Mouse (Mus musculus) cerebellum, adult 2 months (tissue): ENCODE measurements around the gene Tbl1x.

ENCODE experiments used
- CTCF ChIP-seq: fragments of 200-500 bp; IDR thresholded peaks from 2 replicates; pipeline ENCODE4 v1.5.1; 2011; ENCODE audit warnings: low read depth, mild to moderate bottlenecking, control low read depth, low read length, moderate library complexity, borderline replicate concordance; ENCODE audit not compliant: insufficient read depth
- POLR2A ChIP-seq: fragments of 200-500 bp; IDR thresholded peaks from 2 replicates; pipeline ENCODE4 v1.6.1; 2011; ENCODE audit warnings: low read length, control low read depth, borderline replicate concordance; ENCODE audit not compliant: insufficient read depth

DNA sequence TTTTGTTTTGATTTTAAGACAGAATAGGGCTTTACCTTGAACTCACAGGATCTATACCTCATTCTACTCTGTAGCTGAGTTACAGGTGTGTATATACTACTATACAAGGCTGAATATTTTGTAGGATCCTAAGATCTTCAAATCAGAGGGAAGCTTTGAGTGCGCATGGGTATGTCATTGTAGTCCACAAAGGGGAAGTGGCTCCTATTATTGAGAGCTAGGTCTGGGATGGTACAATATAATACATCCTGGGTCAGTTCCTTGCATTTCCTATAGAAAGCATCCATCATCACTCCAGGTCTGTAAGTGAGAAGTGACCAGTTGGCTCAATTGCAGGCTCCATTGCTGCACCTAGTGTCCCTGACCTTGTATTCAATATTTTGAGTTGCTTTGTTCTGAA lies 102.2 kb downstream of the Tbl1x start:
- TF ChIP-seq POLR2A (no peak), CTCF (no peak)
